Mouse (Mus musculus) midbrain, embryonic 15.5 days (tissue): ENCODE measurements around the gene Rab43. TPM values are rescaled to one million over a fixed set of nuclear protein-coding genes. Genes with fewer than 3 reads are reported as not detected.

Experiments
- ATAC-seq: fragments of 200-750 bp; cut with Nextera tagmentation; replicated peaks from 2 replicates; pipeline ENCODE4 v1.8.0; 2017; ENCODE audit warnings: moderate TSS enrichment
- H3K27ac ChIP-seq: fragments of 300-500 bp; sonication (generic); 2 replicates; pipeline ENCODE4 v1.5.1; 2015; ENCODE audit warnings: mild to moderate bottlenecking, inconsistent platforms
- H3K27me3 ChIP-seq: fragments of 300-500 bp; sonication (generic); replicated peaks from 2 replicates; pipeline ENCODE4 v1.6.1; 2015; ENCODE audit warnings: inconsistent platforms
- H3K36me3 ChIP-seq: fragments of 300-500 bp; sonication (generic); replicated peaks from 2 replicates; pipeline ENCODE4 v1.6.1; 2015; ENCODE audit warnings: inconsistent platforms
- H3K4me1 ChIP-seq: fragments of 300-500 bp; sonication (generic); 2 replicates; pipeline ENCODE4 v1.6.1; 2015; ENCODE audit warnings: inconsistent platforms
- H3K4me2 ChIP-seq: fragments of 300-500 bp; sonication (generic); 2 replicates; pipeline ENCODE4 v1.6.1; 2015; ENCODE audit warnings: inconsistent platforms, mild to moderate bottlenecking, moderate library complexity
- H3K4me3 ChIP-seq: fragments of 300-500 bp; sonication (generic); 2 replicates; pipeline ENCODE4 v1.5.1; 2015; ENCODE audit warnings: mild to moderate bottlenecking, inconsistent platforms
- H3K9ac ChIP-seq: fragments of 300-500 bp; sonication (generic); 2 replicates; pipeline ENCODE4 v1.6.1; 2015; ENCODE audit warnings: mild to moderate bottlenecking, inconsistent platforms
- H3K9me3 ChIP-seq: fragments of 300-500 bp; sonication (generic); 2 replicates; pipeline ENCODE4 v1.6.1; 2016; ENCODE audit warnings: inconsistent platforms
- WGBS: fragments of 180-500 bp; shearing (Covaris S2); methylation state at CpG from one replicate; pipeline ENCODE4 v1.1.7; 2015; ENCODE audit warnings: mixed read lengths; 5-methylcytosine and 5-hydroxymethylcytosine counted together
- polyA plus RNA-seq: library from polyadenylated mRNA; unstranded; fragments of >200 nt; fragmentation: Nextera tagmentation; extraction: Ambion mirVana; gene quantifications from 2 replicates; pipeline ENCODE4 v1.2.1, GENCODE M21; 2015

Rab43 gene
- polyA plus RNA-seq, 1 experiment from 2014 or later = 10.2 TPM

GRCm38 (mm10) chr6:87756896-87757295 is 55.1 kb downstream of the Rab43 start:
- ATAC-seq = no peak
- 93% methylated on average over 8 of the region's 8 CpGs for WGBS
- H3K27ac ChIP-seq = no peak overlapping the region
- no peaks in the 10 kb centered on the region for H3K4me1 ChIP-seq
- H3K27me3 ChIP-seq = no peaks in the 10 kb centered on the region
- H3K4me2 ChIP-seq = no peak overlapping the region
- no peak overlapping the region for H3K9ac ChIP-seq
- H3K9me3 ChIP-seq = no peaks in the 10 kb centered on the region
- no peak overlapping the region for H3K4me3 ChIP-seq
- no peaks in the 10 kb centered on the region for H3K36me3 ChIP-seq

DNA sequence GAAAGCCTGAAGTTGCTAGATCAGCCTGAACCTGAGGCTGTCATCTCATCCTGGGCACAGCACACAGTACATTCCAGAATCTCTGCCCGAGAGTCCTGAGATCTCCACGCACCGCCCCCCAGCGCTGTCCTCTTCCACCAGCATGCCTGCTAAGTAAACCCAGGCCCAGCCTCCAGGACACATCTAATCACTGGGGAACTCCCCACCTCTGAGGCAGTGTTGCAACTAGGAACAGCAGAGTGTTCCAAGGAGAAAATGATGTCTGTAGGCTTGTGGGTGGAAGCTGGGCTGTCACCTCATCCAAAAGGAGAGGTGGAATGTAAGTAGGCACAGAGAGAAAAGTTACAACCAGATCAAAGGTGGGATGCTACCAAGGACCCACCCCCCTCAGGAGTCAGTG is 56.8 kb downstream of the Rab43 start:
- Histone ChIP-seq H3K27ac (no peak overlapping the region), H3K27me3 (no peaks in the 10 kb centered on the region), H3K4me1 (no peaks in the 10 kb centered on the region), H3K4me3 (no peak overlapping the region), H3K9me3 (no peaks in the 10 kb centered on the region), H3K9ac (no peak overlapping the region), H3K36me3 (no peaks in the 10 kb centered on the region), H3K4me2 (no peak overlapping the region)
- ATAC-seq = no peak
- 95% methylated on average over 4 of the region's 4 CpGs for WGBS

DNA sequence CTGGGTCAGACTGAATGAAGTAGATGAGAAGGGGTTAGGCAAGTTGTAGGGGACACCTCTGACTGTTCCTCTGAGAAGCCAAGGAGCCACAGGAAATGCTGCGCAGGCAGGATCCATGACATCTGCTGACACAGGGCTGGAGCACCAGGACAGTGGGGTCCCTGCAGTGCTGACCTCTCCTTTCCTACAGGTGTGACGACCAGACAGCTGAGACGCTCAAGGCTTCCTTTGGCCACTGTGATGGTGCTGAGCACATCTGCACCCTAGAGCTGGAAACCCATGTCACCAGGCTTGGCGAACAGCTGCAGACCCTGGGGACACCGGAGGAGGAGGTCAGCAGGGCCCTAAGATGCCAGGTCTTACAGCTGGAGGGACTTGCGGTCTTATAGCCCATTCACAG is 60.4 kb downstream of the Rab43 start:
- H3K36me3 ChIP-seq = no peaks in the 10 kb centered on the region
- 91% methylated on average over 6 of the region's 6 CpGs for WGBS

DNA sequence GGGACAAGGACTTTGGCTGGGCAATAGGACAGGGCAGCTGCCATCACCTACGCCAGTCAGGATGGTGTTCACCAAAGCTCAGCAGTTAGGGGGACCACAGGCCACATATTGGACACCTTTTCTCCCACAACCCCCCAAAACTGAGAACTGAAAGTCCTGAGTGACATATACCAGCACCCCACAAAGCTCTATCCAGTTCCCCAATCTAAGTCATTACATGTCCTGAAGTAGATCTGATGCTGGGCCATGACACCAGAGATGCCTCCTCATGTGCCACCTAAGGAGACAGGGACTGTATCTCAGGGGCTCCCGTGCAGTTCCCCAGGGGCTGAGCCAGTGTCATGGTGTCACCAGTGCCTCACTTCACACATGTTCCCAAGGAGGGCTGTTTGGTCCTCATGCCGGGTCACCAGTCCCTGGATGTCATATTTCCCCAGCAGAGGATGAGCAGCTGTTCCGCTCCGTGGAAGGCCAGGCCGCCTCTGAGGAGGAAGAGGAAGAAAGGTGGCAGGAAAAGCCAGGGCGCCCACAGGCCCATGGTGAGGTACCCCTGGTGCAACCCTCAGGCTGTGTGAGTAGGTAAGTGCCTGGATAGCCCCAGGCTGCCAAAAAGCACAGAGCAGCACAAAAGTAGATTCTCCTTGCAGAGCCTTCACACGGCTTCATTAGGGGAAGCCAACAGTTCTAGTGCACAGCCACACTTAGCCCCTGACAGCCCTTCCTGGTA is 61.6 kb downstream of the Rab43 start:
- 87% methylated on average over 8 of the region's 8 CpGs for WGBS
- Histone ChIP-seq H3K4me1 (no peaks in the 10 kb centered on the region), H3K4me3 (no peak overlapping the region), H3K9ac (no peak overlapping the region), H3K36me3 (no peaks in the 10 kb centered on the region), H3K27me3 (no peaks in the 10 kb centered on the region), H3K4me2 (no peak overlapping the region), H3K9me3 (no peaks in the 10 kb centered on the region), H3K27ac (no peak overlapping the region)
- ATAC-seq = no peak

More for the DNA sequence above, 60.4 kb downstream of the Rab43 start:
- no peak for ATAC-seq
- no peaks in the 10 kb centered on the region for H3K9me3 ChIP-seq
- no peaks in the 10 kb centered on the region for H3K4me1 ChIP-seq
- no peak overlapping the region for H3K27ac ChIP-seq
- H3K4me3 ChIP-seq = no peak overlapping the region
- no peak overlapping the region for H3K4me2 ChIP-seq
- no peaks in the 10 kb centered on the region for H3K27me3 ChIP-seq
- H3K9ac ChIP-seq = no peak overlapping the region

DNA sequence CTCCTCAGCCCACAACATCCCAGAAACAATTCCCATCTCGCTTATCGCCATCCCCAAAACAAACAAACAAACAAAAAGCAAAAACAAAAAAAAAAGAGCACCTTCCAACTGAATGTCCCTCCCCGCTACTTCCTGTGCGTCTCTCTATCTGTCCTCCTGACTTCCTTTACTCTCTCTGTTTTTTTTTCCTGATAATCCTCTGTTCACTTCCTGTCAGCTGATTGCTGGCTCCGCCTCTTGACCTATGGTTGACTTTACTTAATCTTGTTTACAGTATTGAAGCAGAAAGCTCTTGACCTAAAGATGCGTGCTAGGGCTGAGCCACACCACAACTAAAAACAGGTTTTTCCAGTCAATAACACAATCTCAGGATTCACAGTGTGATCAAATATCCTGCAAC is 63.4 kb downstream of the Rab43 start:
- WGBS = 90% methylated on average over 6 of the region's 6 CpGs
- H3K4me1 ChIP-seq = no peaks in the 10 kb centered on the region
- no peaks in the 10 kb centered on the region for H3K9me3 ChIP-seq
- no peaks in the 10 kb centered on the region for H3K36me3 ChIP-seq
- H3K9ac ChIP-seq = no peak overlapping the region
- H3K4me3 ChIP-seq = no peak overlapping the region
- no peak for ATAC-seq
- H3K27me3 ChIP-seq = no peaks in the 10 kb centered on the region
- H3K4me2 ChIP-seq = no peak overlapping the region
- H3K27ac ChIP-seq = no peak overlapping the region

GRCm38 (mm10) chr6:87748078-87748477 is 63.9 kb downstream of the Rab43 start:
- Histone ChIP-seq H3K36me3 (no peaks in the 10 kb centered on the region), H3K27ac (no peak overlapping the region), H3K4me2 (no peak overlapping the region), H3K4me1 (no peaks in the 10 kb centered on the region), H3K9me3 (no peaks in the 10 kb centered on the region), H3K9ac (no peak overlapping the region), H3K4me3 (no peak overlapping the region), H3K27me3 (no peaks in the 10 kb centered on the region)
- WGBS = 85% methylated on average over 2 of the region's 2 CpGs
- ATAC-seq = no peak

GRCm38 (mm10) chr6:87746849-87747248 is 65.1 kb downstream of the Rab43 start:
- H3K4me1 ChIP-seq = no peaks in the 10 kb centered on the region
- no peak overlapping the region for H3K9ac ChIP-seq
- no peaks in the 10 kb centered on the region for H3K9me3 ChIP-seq
- ATAC-seq = no peak
- no peaks in the 10 kb centered on the region for H3K27me3 ChIP-seq
- no peak overlapping the region for H3K4me3 ChIP-seq
- H3K27ac ChIP-seq = no peak overlapping the region
- no peaks in the 10 kb centered on the region for H3K36me3 ChIP-seq
- no peak overlapping the region for H3K4me2 ChIP-seq
- 76% methylated on average over 2 of the region's 2 CpGs for WGBS

DNA sequence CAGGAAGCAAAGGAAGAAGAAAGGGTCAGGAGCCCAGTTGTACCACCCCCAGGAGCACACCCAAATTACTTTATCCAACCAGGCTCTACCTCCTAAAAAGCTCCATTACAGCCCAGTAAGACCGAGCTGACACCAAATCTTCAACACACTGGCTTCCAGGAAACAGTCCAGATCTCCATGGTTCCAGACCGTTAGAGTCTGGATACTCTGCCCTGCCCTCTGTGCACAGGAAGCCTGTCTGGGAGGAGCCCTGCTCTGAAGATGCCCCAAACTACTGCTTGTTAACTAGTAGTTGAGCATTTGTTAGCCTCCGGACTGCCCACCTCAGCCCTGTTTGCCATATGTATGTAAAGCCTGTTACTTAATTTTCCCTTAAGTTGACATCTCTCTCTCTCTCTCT is 65.9 kb downstream of the Rab43 start:
- Histone ChIP-seq H3K4me1 (no peaks in the 10 kb centered on the region), H3K9ac (no peak overlapping the region), H3K36me3 (no peaks in the 10 kb centered on the region), H3K9me3 (no peaks in the 10 kb centered on the region), H3K27me3 (no peaks in the 10 kb centered on the region), H3K4me3 (no peak overlapping the region), H3K27ac (no peak overlapping the region), H3K4me2 (no peak overlapping the region)
- no peak for ATAC-seq
- 79% methylated on average over 3 of the region's 3 CpGs for WGBS

GRCm38 (mm10) chr6:87745301-87745700 is 66.7 kb downstream of the Rab43 start:
- H3K4me1 ChIP-seq = no peaks in the 10 kb centered on the region
- 59% methylated on average over 1 of the region's 1 CpGs for WGBS
- no peak overlapping the region for H3K9ac ChIP-seq
- no peak overlapping the region for H3K4me3 ChIP-seq
- no peaks in the 10 kb centered on the region for H3K36me3 ChIP-seq
- no peak for ATAC-seq
- H3K4me2 ChIP-seq = no peak overlapping the region
- no peak overlapping the region for H3K27ac ChIP-seq
- H3K9me3 ChIP-seq = no peaks in the 10 kb centered on the region
- H3K27me3 ChIP-seq = no peaks in the 10 kb centered on the region

DNA sequence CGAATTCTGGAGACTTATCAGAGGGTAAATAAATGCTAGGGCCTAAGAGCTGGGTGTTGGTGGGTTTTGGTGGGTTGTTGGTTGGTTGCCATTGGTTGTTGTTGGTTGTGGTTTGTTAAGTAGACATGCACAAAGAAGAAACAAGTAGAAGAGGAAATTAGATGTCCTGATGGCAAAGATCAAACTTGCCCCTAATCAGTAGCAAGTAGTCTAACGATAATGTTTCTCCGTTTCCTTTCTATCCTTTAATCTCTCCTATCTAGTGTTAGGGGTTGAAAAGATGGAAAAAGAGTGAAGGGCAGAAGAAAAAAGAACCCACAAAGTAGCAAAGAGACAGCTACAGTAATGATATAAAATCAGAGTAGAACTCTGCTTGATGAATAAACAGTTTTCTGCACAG is 67.3 kb downstream of the Rab43 start:
- Histone ChIP-seq H3K9me3 (no peaks in the 10 kb centered on the region), H3K36me3 (no peaks in the 10 kb centered on the region), H3K4me3 (no peak overlapping the region), H3K4me2 (no peak overlapping the region), H3K4me1 (no peaks in the 10 kb centered on the region), H3K9ac (no peak overlapping the region), H3K27me3 (no peaks in the 10 kb centered on the region), H3K27ac (no peak overlapping the region)
- ATAC-seq = no peak
- 92% methylated on average over 3 of the region's 3 CpGs for WGBS

DNA sequence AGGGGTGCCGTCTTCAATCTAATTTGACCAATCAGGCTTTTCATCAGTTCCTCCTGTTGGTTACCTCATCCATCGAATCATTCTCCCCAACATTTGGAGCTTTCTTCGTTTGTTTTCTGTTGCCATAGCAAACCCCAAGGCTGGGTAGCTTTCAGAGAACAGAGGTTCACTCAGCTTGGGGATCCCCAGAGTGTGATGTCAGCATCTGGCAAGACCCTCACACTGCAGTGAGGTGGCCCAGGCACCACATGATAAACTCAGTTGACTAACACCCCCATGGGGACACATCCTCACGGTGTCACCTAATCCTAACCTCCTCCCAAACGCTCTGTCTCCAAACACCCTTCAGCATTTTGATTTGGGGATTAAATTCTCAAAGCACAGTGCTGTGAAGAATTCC is 68.7 kb downstream of the Rab43 start:
- ATAC-seq = no peak
- no peaks in the 10 kb centered on the region for H3K9me3 ChIP-seq
- 73% methylated on average over 5 of the region's 5 CpGs for WGBS

GRCm38 (mm10) chr6:87742804-87743203 is 69.2 kb downstream of the Rab43 start:
- Histone ChIP-seq H3K4me1 (0 out of 2 replicates have a peak, but pooled peaks cover 4% of the 10 kb centered on the region), H3K9ac (no peak overlapping the region), H3K9me3 (no peaks in the 10 kb centered on the region), H3K27ac (no peak overlapping the region), H3K36me3 (no peaks in the 10 kb centered on the region), H3K4me2 (no peak overlapping the region), H3K27me3 (no peaks in the 10 kb centered on the region), H3K4me3 (no peak overlapping the region)
- ATAC-seq = no peak
- WGBS = 81% methylated on average over 5 of the region's 5 CpGs

More for the DNA sequence above, 68.7 kb downstream of the Rab43 start:
- H3K27ac ChIP-seq = no peak overlapping the region
- no peaks in the 10 kb centered on the region for H3K27me3 ChIP-seq
- no peak overlapping the region for H3K4me3 ChIP-seq
- no peaks in the 10 kb centered on the region for H3K36me3 ChIP-seq
- H3K4me1 ChIP-seq = 0 out of 2 replicates have a peak, but pooled peaks cover under 1% of the 10 kb centered on the region
- H3K4me2 ChIP-seq = no peak overlapping the region
- H3K9ac ChIP-seq = no peak overlapping the region

- 96% methylated on average over 8 of the region's 8 CpGs for WGBS
- no peaks in the 10 kb centered on the region for H3K36me3 ChIP-seq
- no peaks in the 10 kb centered on the region for H3K27me3 ChIP-seq
- H3K4me3 ChIP-seq = no peak overlapping the region
- H3K9ac ChIP-seq = no peak overlapping the region
- H3K9me3 ChIP-seq = no peaks in the 10 kb centered on the region
- H3K4me2 ChIP-seq = no peak overlapping the region
- 0 out of 2 replicates have a peak, but pooled peaks cover 4% of the 10 kb centered on the region for H3K4me1 ChIP-seq
- no peak for ATAC-seq
- H3K27ac ChIP-seq = no peak overlapping the region
Observed at GRCm38 (mm10) chr6:87741978-87742377, 70.0 kb downstream of the Rab43 start.
